Mouse (Mus musculus): Measurements from ENCODE around the gene Mfsd6. TPM values are rescaled to one million over a fixed set of nuclear protein-coding genes. Genes with fewer than 3 reads are reported as not detected.

Gene Mfsd6
- polyA plus RNA-seq (2017; shearing (Covaris generic)), result 10 to 100 TPM; 18.6 to 19.1 TPM

GRCm38 (mm10) chr1:52727056-52727900, at the start of gene Mfsd6:
Gene Mfsd6, minus strand, starts transcription at chr1:52727462.

GRCm38 (mm10) chr1:52630248-52630936, 96.9 kb downstream of the Mfsd6 start, which contains the start of gene Nemp2:
Gene Nemp2, plus strand, starts transcription at chr1:52630703.

Other genes starting within 250 kb of the Mfsd6 start
- gene Nab1, start 226.8 kb downstream of the Mfsd6 start, polyA plus RNA-seq (2017; shearing (Covaris generic)), result 10 to 100 TPM; 72.3 to 78.1 TPM
- gene Nemp2, start 96.8 kb downstream of the Mfsd6 start, polyA plus RNA-seq (2017; shearing (Covaris generic)), result 10 to 100 TPM; 28.2 to 34.1 TPM
- 100 to 1,000 TPM; 115 to 129 TPM for gene Inpp1, start 90.2 kb upstream of the Mfsd6 start, polyA plus RNA-seq (2017; shearing (Covaris generic))
- 10 to 100 TPM; 21.7 to 25.1 TPM for gene Hibch, start 117.5 kb upstream of the Mfsd6 start, polyA plus RNA-seq (2017; shearing (Covaris generic))

All from activated CD4-positive, CD25-positive, alpha-beta regulatory T cell (primary cell).